Mouse (Mus musculus): Measurements from ENCODE around the gene Prkra. TPM values are rescaled to one million over a fixed set of nuclear protein-coding genes. Genes with fewer than 3 reads are reported as not detected.

Prkra gene
- polyA plus RNA-seq, 2 experiments: 6.5 TPM

DNA sequence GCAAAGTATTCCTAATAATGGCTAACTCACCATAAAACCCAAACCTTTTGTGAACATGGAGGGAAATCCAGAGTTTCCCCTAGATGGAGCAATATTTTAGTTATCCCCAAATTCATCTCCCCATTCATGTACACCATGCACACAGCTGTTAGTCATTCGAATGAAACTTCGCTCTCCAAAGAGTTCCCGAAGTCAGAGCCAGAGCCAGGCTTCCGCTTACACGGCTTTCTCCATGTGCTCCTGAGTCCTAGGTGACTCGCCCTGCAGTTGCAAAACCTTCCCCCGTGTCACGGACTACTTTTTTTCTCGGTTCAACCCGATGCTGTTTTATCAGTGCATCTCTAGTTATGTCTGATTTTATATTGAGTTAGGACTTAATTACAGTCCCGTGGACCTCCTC lies 50.3 kb downstream of the Prkra start:
- H3K27me3 ChIP-seq (ENCODE audit: control insufficient read depth, insufficient read depth, low read length): no peaks in the 10 kb centered on the region
- TF ChIP-seq CTCF (IDR thresholded peaks at IDR 0.05; ENCODE audit: low read depth) (no peak), EP300 (IDR thresholded peaks at IDR 0.05; ENCODE audit: low read depth) (no peak)
- no peak for ATAC-seq (ENCODE audit: insufficient read depth)
- no peaks in the 10 kb centered on the region for H3K4me1 ChIP-seq (replicated peaks; ENCODE audit: control insufficient read depth in 2 of 2, insufficient read depth in 2 of 2, low read length in 1 of 2)
- no peak overlapping the region for H3K27ac ChIP-seq
- no peak overlapping the region for H3K9ac ChIP-seq (replicated peaks)
- no peak overlapping the region for H3K4me2 ChIP-seq (ENCODE audit: low read depth)
- no peaks in the 10 kb centered on the region for H3K36me3 ChIP-seq (replicated peaks; ENCODE audit: control insufficient read depth, insufficient read depth, low read depth)
- no peaks in the 10 kb centered on the region for H3K9me3 ChIP-seq (ENCODE audit: control insufficient read depth, low read length)
- WGBS (ENCODE audit: insufficient replicate concordance): 73% methylated on average over 11 of the region's 11 CpGs
- no peak for DNase-seq (ENCODE audit: low read depth in 3 of 3, low spot score in 3 of 3)
- H3K4me3 ChIP-seq (ENCODE audit: insufficient read depth in 1 of 2, low read depth in 2 of 2, low read length in 2 of 2): no peak overlapping the region

DNA sequence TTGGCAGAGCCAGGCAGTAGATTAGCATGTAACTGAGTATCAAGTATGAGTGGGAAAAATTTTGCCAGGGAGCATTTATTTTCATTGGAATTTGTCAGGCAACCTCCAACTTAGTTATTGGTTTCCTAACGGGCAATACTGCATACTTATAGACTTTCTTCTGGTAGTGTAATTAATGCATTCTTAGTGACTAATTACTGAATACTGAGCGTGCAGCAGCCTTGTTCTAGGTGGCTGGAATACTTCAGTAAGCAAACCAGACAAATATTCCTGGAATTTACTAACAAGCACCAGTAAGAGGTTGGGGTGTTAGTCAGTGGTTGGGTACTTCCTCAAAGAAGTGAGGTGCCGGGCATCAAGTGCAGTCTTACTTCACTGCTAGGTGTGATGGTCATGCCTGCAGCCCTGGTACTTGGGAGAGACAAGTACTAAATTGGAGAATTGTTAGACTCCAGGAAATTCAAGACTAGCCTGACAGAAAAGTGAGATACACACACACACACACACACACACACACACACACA lies 55.4 kb downstream of the Prkra start:
- Histone ChIP-seq H3K9me3 (ENCODE audit: control insufficient read depth, low read length) (no peaks in the 10 kb centered on the region), H3K4me3 (ENCODE audit: insufficient read depth in 1 of 2, low read depth in 2 of 2, low read length in 2 of 2) (no peak overlapping the region), H3K27ac (no peak overlapping the region), H3K4me2 (ENCODE audit: low read depth) (no peak overlapping the region), H3K27me3 (ENCODE audit: control insufficient read depth, insufficient read depth, low read length) (no peaks in the 10 kb centered on the region), H3K9ac (replicated peaks) (no peak overlapping the region), H3K36me3 (replicated peaks; ENCODE audit: control insufficient read depth, insufficient read depth, low read depth) (no peaks in the 10 kb centered on the region), H3K4me1 (replicated peaks; ENCODE audit: control insufficient read depth in 2 of 2, insufficient read depth in 2 of 2, low read length in 1 of 2) (no peaks in the 10 kb centered on the region)
- DNase-seq (ENCODE audit: low read depth in 3 of 3, low spot score in 3 of 3) (no peak), ATAC-seq (ENCODE audit: insufficient read depth) (no peak)
- 54% methylated on average over 3 of the region's 3 CpGs for WGBS (ENCODE audit: insufficient replicate concordance)
- no peak for TF ChIP-seq EP300 (IDR thresholded peaks at IDR 0.05; ENCODE audit: low read depth)
- no peak for TF ChIP-seq CTCF (IDR thresholded peaks at IDR 0.05; ENCODE audit: low read depth)

DNA sequence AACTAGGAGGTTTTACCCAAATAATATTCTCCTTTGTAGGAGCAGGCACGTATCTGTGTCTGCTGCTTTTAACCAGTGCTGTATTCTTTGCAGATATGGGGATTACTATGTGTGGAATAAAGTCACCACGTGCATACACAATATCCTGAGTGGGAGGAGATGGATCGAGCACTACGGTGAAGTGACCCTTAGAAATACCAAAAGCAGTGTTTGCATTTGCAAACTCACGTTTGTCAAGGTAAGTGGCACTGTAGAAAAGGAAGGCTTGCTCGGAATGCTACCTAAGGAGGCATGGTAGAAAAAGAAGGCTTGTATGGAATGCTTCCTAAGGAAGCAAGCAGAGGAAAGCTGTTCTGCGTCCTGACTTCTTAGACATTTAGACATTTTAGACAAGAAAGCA lies 57.6 kb downstream of the Prkra start:
- WGBS (ENCODE audit: insufficient replicate concordance): 64% methylated on average over 7 of the region's 7 CpGs
- H3K4me2 ChIP-seq (ENCODE audit: low read depth): no peak overlapping the region

DNA sequence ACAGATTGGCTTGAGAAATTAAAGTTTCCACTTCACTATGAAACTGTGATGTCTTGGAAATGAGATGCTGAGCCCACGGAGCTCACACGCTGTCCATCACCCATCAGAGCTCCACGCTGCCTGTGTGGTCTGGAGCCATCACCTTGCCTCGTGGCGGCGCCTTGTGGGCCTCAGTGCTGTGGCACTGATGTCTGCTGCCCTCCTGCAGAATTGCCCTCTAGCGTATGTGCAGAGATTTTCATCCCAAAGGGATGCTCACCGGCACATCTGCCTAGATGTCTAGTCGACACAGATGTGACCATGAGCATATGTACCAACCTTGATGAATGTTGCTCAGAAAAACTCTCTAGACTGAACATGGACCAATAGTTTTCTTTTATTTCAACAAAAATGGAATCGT lies 60.9 kb downstream of the Prkra start:
- no peak for ATAC-seq (ENCODE audit: insufficient read depth)
- no peaks in the 10 kb centered on the region for H3K27me3 ChIP-seq (ENCODE audit: control insufficient read depth, insufficient read depth, low read length)
- no peak overlapping the region for H3K9ac ChIP-seq (replicated peaks)
- TF ChIP-seq CTCF (IDR thresholded peaks at IDR 0.05; ENCODE audit: low read depth) (no peak; the same call in 1 of the 2 replicates), EP300 (IDR thresholded peaks at IDR 0.05; ENCODE audit: low read depth) (no peak)
- H3K4me1 ChIP-seq (replicated peaks; ENCODE audit: control insufficient read depth in 2 of 2, insufficient read depth in 2 of 2, low read length in 1 of 2): no peaks in the 10 kb centered on the region
- H3K9me3 ChIP-seq (ENCODE audit: control insufficient read depth, low read length): no peaks in the 10 kb centered on the region
- H3K4me3 ChIP-seq (ENCODE audit: insufficient read depth in 1 of 2, low read depth in 2 of 2, low read length in 2 of 2): no peak overlapping the region
- DNase-seq (ENCODE audit: low read depth in 3 of 3, low spot score in 3 of 3): no peak
- H3K36me3 ChIP-seq (replicated peaks; ENCODE audit: control insufficient read depth, insufficient read depth, low read depth): no peaks in the 10 kb centered on the region
- WGBS (ENCODE audit: insufficient replicate concordance): 72% methylated on average over 10 of the region's 10 CpGs
- no peak overlapping the region for H3K27ac ChIP-seq
- H3K4me2 ChIP-seq (ENCODE audit: low read depth): no peak overlapping the region

More for the DNA sequence above, 57.6 kb downstream of the Prkra start:
- no peak for TF ChIP-seq CTCF (IDR thresholded peaks at IDR 0.05; ENCODE audit: low read depth)
- TF ChIP-seq EP300 (IDR thresholded peaks at IDR 0.05; ENCODE audit: low read depth): no peak
- Histone ChIP-seq H3K27me3 (ENCODE audit: control insufficient read depth, insufficient read depth, low read length) (no peaks in the 10 kb centered on the region), H3K9me3 (ENCODE audit: control insufficient read depth, low read length) (no peaks in the 10 kb centered on the region), H3K27ac (no peak overlapping the region), H3K9ac (replicated peaks) (no peak overlapping the region), H3K4me3 (ENCODE audit: insufficient read depth in 1 of 2, low read depth in 2 of 2, low read length in 2 of 2) (no peak overlapping the region), H3K4me1 (replicated peaks; ENCODE audit: control insufficient read depth in 2 of 2, insufficient read depth in 2 of 2, low read length in 1 of 2) (no peaks in the 10 kb centered on the region), H3K36me3 (replicated peaks; ENCODE audit: control insufficient read depth, insufficient read depth, low read depth) (no peaks in the 10 kb centered on the region)
- DNase-seq (ENCODE audit: low read depth in 3 of 3, low spot score in 3 of 3): no peak
- ATAC-seq (ENCODE audit: insufficient read depth): no peak

DNA sequence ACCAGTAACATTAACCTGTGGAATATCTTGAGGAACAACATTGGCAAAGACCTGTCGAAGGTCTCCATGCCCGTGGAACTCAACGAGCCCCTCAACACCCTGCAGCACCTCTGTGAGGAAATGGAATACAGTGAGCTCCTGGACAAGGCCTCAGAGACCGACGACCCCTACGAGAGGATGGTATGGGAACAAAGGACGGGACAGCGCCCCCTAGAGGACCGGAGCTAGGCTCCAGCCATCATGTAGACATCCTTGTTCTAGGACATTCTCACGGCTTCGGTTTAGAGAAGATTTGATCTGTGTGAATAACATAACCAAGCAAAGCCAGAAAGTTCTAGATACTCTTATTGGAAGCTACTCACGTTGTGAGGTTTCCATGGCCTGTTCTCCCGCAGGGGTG lies 62.7 kb downstream of the Prkra start:
- Histone ChIP-seq H3K9ac (replicated peaks) (no peak overlapping the region), H3K36me3 (replicated peaks; ENCODE audit: control insufficient read depth, insufficient read depth, low read depth) (no peaks in the 10 kb centered on the region), H3K4me1 (replicated peaks; ENCODE audit: control insufficient read depth in 2 of 2, insufficient read depth in 2 of 2, low read length in 1 of 2) (no peaks in the 10 kb centered on the region), H3K9me3 (ENCODE audit: control insufficient read depth, low read length) (no peaks in the 10 kb centered on the region), H3K4me2 (ENCODE audit: low read depth) (no peak overlapping the region), H3K27ac (no peak overlapping the region), H3K4me3 (ENCODE audit: insufficient read depth in 1 of 2, low read depth in 2 of 2, low read length in 2 of 2) (no peak overlapping the region), H3K27me3 (ENCODE audit: control insufficient read depth, insufficient read depth, low read length) (no peaks in the 10 kb centered on the region)
- TF ChIP-seq CTCF (IDR thresholded peaks at IDR 0.05; ENCODE audit: low read depth): peak; percentile 35
- TF ChIP-seq EP300 (IDR thresholded peaks at IDR 0.05; ENCODE audit: low read depth): no peak
- ATAC-seq (ENCODE audit: insufficient read depth): no peak
- 75% methylated on average over 13 of the region's 13 CpGs for WGBS (ENCODE audit: insufficient replicate concordance)
- no peak for DNase-seq (ENCODE audit: low read depth in 3 of 3, low spot score in 3 of 3)

Other genes starting within 250 kb of the Prkra start
- gene Osbpl6, start 241.5 kb downstream of the Prkra start, polyA plus RNA-seq (2012; rRNA removed): 0.17 and 0.41 TPM in 2 replicates
- gene Osbpl6, start 241.5 kb downstream of the Prkra start, polyA plus RNA-seq (2014; fragmentation: Nextera tagmentation; extraction: Ambion mirVana): 0.20 and 0.21 TPM in 2 replicates
- gene Pjvk, start 461 bp upstream of the Prkra start, polyA plus RNA-seq (2012; rRNA removed): not detected in 2 replicates
- not detected in 2 replicates for gene Pjvk, start 461 bp upstream of the Prkra start, polyA plus RNA-seq (2014; fragmentation: Nextera tagmentation; extraction: Ambion mirVana)
- gene Fkbp7, start 25.1 kb upstream of the Prkra start, polyA plus RNA-seq (2012; rRNA removed): 1.3 and 2.5 TPM in 2 replicates
- 4.2 and 4.8 TPM in 2 replicates for gene Fkbp7, start 25.1 kb upstream of the Prkra start, polyA plus RNA-seq (2014; fragmentation: Nextera tagmentation; extraction: Ambion mirVana)
- 3.0 and 3.9 TPM in 2 replicates for gene Plekha3, start 27.3 kb upstream of the Prkra start, polyA plus RNA-seq (2012; rRNA removed)
- gene Plekha3, start 27.3 kb upstream of the Prkra start, polyA plus RNA-seq (2014; fragmentation: Nextera tagmentation; extraction: Ambion mirVana): 3.1 and 3.6 TPM in 2 replicates